Mouse (Mus musculus) kidney, postnatal 10 days (tissue): Measurements from ENCODE around the gene Hmgb4.

ENCODE experiments used
- DNase-seq: peaks from one replicate; pipeline ENCODE4 v3.0.0; 2021; ENCODE audit warnings: mixed read lengths

Gene Hmgb4

GRCm38 (mm10) chr4:128217991-128218595 is 42.7 kb downstream of the Hmgb4 start:
- no peak for DNase-seq
